Mouse (Mus musculus): ENCODE measurements at regions not wholly inside any gene's neighbourhood (a gene's known extent, or its start where the extent isn't known, plus 50 kb on each side); places are given as distances from the start of the nearest gene placed in this dataset.

GRCm38 (mm10) chr6:32739162-32739745, 151.3 kb upstream of the Plxna4 start:
- H3K9ac ChIP-seq, result no peak overlapping the region
- 84% methylated on average over 9 of the region's 9 CpGs for WGBS
- H3K9me3 ChIP-seq, result no peaks in the 10 kb centered on the region
- no peak for ATAC-seq (ENCODE audit: insufficient number of reproducible peaks, insufficient read depth, low FRiP score, low TSS enrichment, low read depth)
- H3K36me3 ChIP-seq, result no peaks in the 10 kb centered on the region
- no peaks in the 10 kb centered on the region for H3K27me3 ChIP-seq
- no peaks in the 10 kb centered on the region for H3K4me1 ChIP-seq
- no peak overlapping the region for H3K27ac ChIP-seq
- no peak overlapping the region for H3K4me2 ChIP-seq
- no peak overlapping the region for H3K4me3 ChIP-seq

GRCm38 (mm10) chr6:32728706-32729105, 140.7 kb upstream of the Plxna4 start:
- Histone ChIP-seq H3K4me1 (no peaks in the 10 kb centered on the region), H3K4me2 (no peak overlapping the region), H3K27me3 (no peaks in the 10 kb centered on the region), H3K9me3 (no peaks in the 10 kb centered on the region), H3K36me3 (no peaks in the 10 kb centered on the region), H3K9ac (no peak overlapping the region), H3K4me3 (no peak overlapping the region), H3K27ac (no peak overlapping the region)
- no peak for ATAC-seq (ENCODE audit: insufficient number of reproducible peaks, insufficient read depth, low FRiP score, low TSS enrichment, low read depth)
- 31% methylated on average over 2 of the region's 2 CpGs for WGBS

- H3K4me3 ChIP-seq, result no peak overlapping the region
- H3K27me3 ChIP-seq, result no peaks in the 10 kb centered on the region
- H3K9ac ChIP-seq, result no peak overlapping the region
- no peaks in the 10 kb centered on the region for H3K4me1 ChIP-seq
- no peak overlapping the region for H3K4me2 ChIP-seq
- ATAC-seq (ENCODE audit: insufficient number of reproducible peaks, insufficient read depth, low FRiP score, low TSS enrichment, low read depth), result no peak
- H3K9me3 ChIP-seq, result no peaks in the 10 kb centered on the region
- no peaks in the 10 kb centered on the region for H3K36me3 ChIP-seq
- no peak overlapping the region for H3K27ac ChIP-seq
Measured at GRCm38 (mm10) chr6:32726571-32726970, 138.6 kb upstream of the Plxna4 start.

- H3K27ac ChIP-seq, result no peak overlapping the region
- no peak overlapping the region for H3K4me3 ChIP-seq
- no peaks in the 10 kb centered on the region for H3K4me1 ChIP-seq
- ATAC-seq (ENCODE audit: insufficient number of reproducible peaks, insufficient read depth, low FRiP score, low TSS enrichment, low read depth), result no peak
- 53% methylated on average over 5 of the region's 5 CpGs for WGBS
- no peaks in the 10 kb centered on the region for H3K27me3 ChIP-seq
- H3K36me3 ChIP-seq, result no peaks in the 10 kb centered on the region
- no peak overlapping the region for H3K4me2 ChIP-seq
- H3K9me3 ChIP-seq, result no peaks in the 10 kb centered on the region
- H3K9ac ChIP-seq, result no peak overlapping the region
Measured at GRCm38 (mm10) chr6:32717860-32718259, 129.9 kb upstream of the Plxna4 start.

GRCm38 (mm10) chr6:32715137-32715536, 127.1 kb upstream of the Plxna4 start:
- 53% methylated on average over 1 of the region's 1 CpGs for WGBS
- no peak overlapping the region for H3K4me2 ChIP-seq
- H3K27ac ChIP-seq, result no peak overlapping the region
- no peak for ATAC-seq (ENCODE audit: insufficient number of reproducible peaks, insufficient read depth, low FRiP score, low TSS enrichment, low read depth)
- H3K4me3 ChIP-seq, result no peak overlapping the region
- H3K9me3 ChIP-seq, result no peaks in the 10 kb centered on the region
- H3K4me1 ChIP-seq, result no peaks in the 10 kb centered on the region
- H3K36me3 ChIP-seq, result no peaks in the 10 kb centered on the region
- H3K9ac ChIP-seq, result no peak overlapping the region
- H3K27me3 ChIP-seq, result no peaks in the 10 kb centered on the region

- Histone ChIP-seq H3K4me1 (no peaks in the 10 kb centered on the region), H3K4me2 (no peak overlapping the region), H3K9ac (no peak overlapping the region), H3K9me3 (no peaks in the 10 kb centered on the region), H3K36me3 (no peaks in the 10 kb centered on the region), H3K27ac (no peak overlapping the region), H3K27me3 (no peaks in the 10 kb centered on the region), H3K4me3 (no peak overlapping the region)
- ATAC-seq (ENCODE audit: insufficient number of reproducible peaks, insufficient read depth, low FRiP score, low TSS enrichment, low read depth), result peak; percentile 67; the same call in 1 of the 2 replicates
- 4% methylated on average over 10 of the region's 10 CpGs for WGBS
Measured at GRCm38 (mm10) chr6:32710208-32710607, 122.2 kb upstream of the Plxna4 start.

GRCm38 (mm10) chr6:32709566-32709965, 121.6 kb upstream of the Plxna4 start:
- Histone ChIP-seq H3K9ac (no peak overlapping the region), H3K4me2 (no peak overlapping the region), H3K4me3 (no peak overlapping the region), H3K27me3 (no peaks in the 10 kb centered on the region), H3K9me3 (no peaks in the 10 kb centered on the region), H3K36me3 (no peaks in the 10 kb centered on the region), H3K27ac (no peak overlapping the region), H3K4me1 (no peaks in the 10 kb centered on the region)
- WGBS, result 85% methylated on average over 8 of the region's 8 CpGs
- no peak for ATAC-seq (ENCODE audit: insufficient number of reproducible peaks, insufficient read depth, low FRiP score, low TSS enrichment, low read depth)

GRCm38 (mm10) chr6:32707417-32707816, 119.4 kb upstream of the Plxna4 start:
- no peaks in the 10 kb centered on the region for H3K36me3 ChIP-seq
- no peak overlapping the region for H3K27ac ChIP-seq
- H3K9me3 ChIP-seq, result no peaks in the 10 kb centered on the region
- H3K4me1 ChIP-seq, result no peaks in the 10 kb centered on the region
- no peak overlapping the region for H3K4me2 ChIP-seq
- no peaks in the 10 kb centered on the region for H3K27me3 ChIP-seq
- no peak for ATAC-seq (ENCODE audit: insufficient number of reproducible peaks, insufficient read depth, low FRiP score, low TSS enrichment, low read depth)
- no peak overlapping the region for H3K9ac ChIP-seq
- 59% methylated on average over 1 of the region's 1 CpGs for WGBS
- no peak overlapping the region for H3K4me3 ChIP-seq

- no peaks in the 10 kb centered on the region for H3K36me3 ChIP-seq
- H3K4me1 ChIP-seq, result no peaks in the 10 kb centered on the region
- H3K9me3 ChIP-seq, result no peaks in the 10 kb centered on the region
- 65% methylated on average over 1 of the region's 1 CpGs for WGBS
- no peaks in the 10 kb centered on the region for H3K27me3 ChIP-seq
- no peak overlapping the region for H3K9ac ChIP-seq
- ATAC-seq (ENCODE audit: insufficient number of reproducible peaks, insufficient read depth, low FRiP score, low TSS enrichment, low read depth), result no peak
- no peak overlapping the region for H3K4me2 ChIP-seq
- no peak overlapping the region for H3K27ac ChIP-seq
- no peak overlapping the region for H3K4me3 ChIP-seq
Measured at GRCm38 (mm10) chr6:32706376-32706775, 118.4 kb upstream of the Plxna4 start.

- WGBS, result 88% methylated on average over 8 of the region's 8 CpGs
Measured at GRCm38 (mm10) chr6:32703466-32703865, 115.5 kb upstream of the Plxna4 start.

GRCm38 (mm10) chr6:32702245-32702791, 114.3 kb upstream of the Plxna4 start:
- Histone ChIP-seq H3K9me3 (no peaks in the 10 kb centered on the region), H3K4me1 (no peaks in the 10 kb centered on the region), H3K27me3 (no peaks in the 10 kb centered on the region), H3K36me3 (no peaks in the 10 kb centered on the region), H3K9ac (no peak overlapping the region), H3K4me2 (no peak overlapping the region), H3K27ac (no peak overlapping the region), H3K4me3 (no peak overlapping the region)
- WGBS, result 88% methylated on average over 11 of the region's 11 CpGs
- ATAC-seq (ENCODE audit: insufficient number of reproducible peaks, insufficient read depth, low FRiP score, low TSS enrichment, low read depth), result no peak

More at GRCm38 (mm10) chr6:32703466-32703865, 115.5 kb upstream of the Plxna4 start:
- Histone ChIP-seq H3K36me3 (no peaks in the 10 kb centered on the region), H3K27me3 (no peaks in the 10 kb centered on the region), H3K9ac (no peak overlapping the region), H3K4me3 (no peak overlapping the region), H3K4me2 (no peak overlapping the region), H3K9me3 (no peaks in the 10 kb centered on the region), H3K4me1 (no peaks in the 10 kb centered on the region), H3K27ac (no peak overlapping the region)
- no peak for ATAC-seq (ENCODE audit: insufficient number of reproducible peaks, insufficient read depth, low FRiP score, low TSS enrichment, low read depth)

GRCm38 (mm10) chr6:32699811-32700210, 111.8 kb upstream of the Plxna4 start:
- H3K36me3 ChIP-seq, result no peaks in the 10 kb centered on the region
- 0 out of 2 replicates have a peak, but pooled peaks cover 2% of the 10 kb centered on the region for H3K9me3 ChIP-seq
- no peaks in the 10 kb centered on the region for H3K27me3 ChIP-seq
- H3K27ac ChIP-seq, result no peak overlapping the region
- no peak overlapping the region for H3K9ac ChIP-seq
- no peak overlapping the region for H3K4me3 ChIP-seq
- no peaks in the 10 kb centered on the region for H3K4me1 ChIP-seq
- H3K4me2 ChIP-seq, result no peak overlapping the region
- 98% methylated on average over 1 of the region's 1 CpGs for WGBS
- ATAC-seq (ENCODE audit: insufficient number of reproducible peaks, insufficient read depth, low FRiP score, low TSS enrichment, low read depth), result no peak
